Mouse (Mus musculus) heart, postnatal 36 days (tissue): Measurements from ENCODE around the gene Dph1. TPM values are rescaled to one million over a fixed set of nuclear protein-coding genes. Genes with fewer than 3 reads are reported as not detected.
A peak's percentile ranks its signal among the peaks of the same experiment; 100 is the strongest.
"Not testable (repeated sequence)": the region's sequence is repeated elsewhere in the genome, so short reads cannot be mapped to it uniquely, and the experiment has no call there.

Experiments
- DNase-seq, 2 experiments: peaks; one replicate each; pipeline ENCODE4 v3.0.0; 2021 to 2022
- intact Hi-C: fragments of 180-260 bp; cut with DNase I; formaldehyde crosslinking; loops from one replicate; pipeline ENCODE4 v1.15.1; 2025
- total RNA-seq, 2 experiments: library from RNA; stranded (reverse); gene quantifications; 2 replicates each; pipeline ENCODE4 v1.2.3; 2021

The Dph1 gene
- total RNA-seq, 2 experiments from 2014 or later: 9.0 to 9.7 TPM

- intact Hi-C loops: loop anchor here (1.0 to 5.0 kb wide), 3 partner anchors 113 to 274 kb away; partner anchors contain the start of gene Wdr81
- DNase-seq: peak; percentile 86 to 90
Observed at GRCm38 (mm10) chr11:75178672-75179208, 12.3 kb downstream of the Dph1 start, which contains the start of gene Ovca2. TSS of gene Ovca2 (minus strand) at chr11:75178835.

GRCm38 (mm10) chr11:75178011-75178410 is 13.0 kb downstream of the Dph1 start:
- DNase-seq: no peak

DNA sequence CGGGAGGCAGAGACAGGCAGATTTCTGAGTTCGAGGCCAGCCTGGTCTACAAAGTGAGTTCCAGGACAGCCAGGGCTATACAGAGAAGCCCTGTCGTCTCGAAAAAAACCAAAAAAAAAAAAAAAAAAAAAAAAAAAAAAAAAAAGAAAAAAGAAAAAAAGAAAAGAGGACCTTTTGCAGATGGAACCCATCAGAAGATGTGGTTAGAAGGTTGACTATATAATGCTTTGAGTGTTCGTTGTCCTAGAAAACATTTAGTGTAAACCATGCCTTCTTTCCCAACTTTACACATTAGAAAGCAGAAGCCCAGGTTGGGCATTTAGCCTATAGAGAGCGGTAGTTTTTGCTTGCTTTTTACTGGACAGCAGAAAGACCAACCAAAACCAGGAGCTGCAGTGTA is 16.5 kb downstream of the Dph1 start:
- DNase-seq, intact Hi-C loops: not testable (repeated sequence)

More at GRCm38 (mm10) chr11:75178011-75178410, 13.0 kb downstream of the Dph1 start:
- intact Hi-C loops: loop anchor here (5.0 kb wide), 2 partner anchors 229 to 274 kb away; partner anchors contain the start of gene Wdr81

- intact Hi-C loops: no loop called here
- DNase-seq: no peak
Observed at GRCm38 (mm10) chr11:75173799-75174165, 17.3 kb downstream of the Dph1 start.

DNA sequence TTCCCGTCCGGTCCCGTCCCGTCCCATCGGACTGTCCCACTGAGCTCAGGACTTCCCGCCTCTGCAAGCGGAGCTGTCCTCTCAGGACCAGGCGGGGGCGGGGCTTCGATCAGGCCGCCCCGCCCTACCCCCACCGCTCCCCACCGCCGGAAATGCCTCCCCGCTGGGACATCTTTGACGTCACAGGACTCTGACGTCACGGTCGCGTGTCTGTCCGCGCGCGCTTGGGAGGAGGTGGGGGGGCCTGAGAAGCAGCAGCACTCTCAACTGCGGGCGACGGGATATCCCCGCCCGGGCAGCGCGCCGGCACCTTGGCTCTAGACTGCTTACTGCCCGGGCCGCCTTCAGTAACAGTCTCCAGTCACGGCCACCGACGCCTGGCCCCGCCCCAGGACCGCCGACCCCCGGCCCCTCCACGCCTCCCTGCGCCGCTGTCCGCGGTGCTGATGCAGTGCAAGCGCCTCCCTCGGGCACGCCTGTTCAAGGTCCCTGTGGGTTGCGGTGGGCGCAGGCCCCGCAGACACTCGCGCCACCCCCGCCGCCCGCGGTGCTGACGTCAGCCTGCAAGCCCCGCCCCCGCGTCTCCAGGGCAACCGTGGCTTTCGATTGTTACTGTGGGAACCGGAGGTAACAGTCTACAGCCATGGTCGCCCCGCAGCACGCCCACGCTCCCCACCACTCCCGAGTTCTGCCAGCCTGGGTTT is 17.8 kb downstream of the Dph1 start:
- peak; percentile 82 to 85 for DNase-seq
- intact Hi-C loops: no loop called here

DNA sequence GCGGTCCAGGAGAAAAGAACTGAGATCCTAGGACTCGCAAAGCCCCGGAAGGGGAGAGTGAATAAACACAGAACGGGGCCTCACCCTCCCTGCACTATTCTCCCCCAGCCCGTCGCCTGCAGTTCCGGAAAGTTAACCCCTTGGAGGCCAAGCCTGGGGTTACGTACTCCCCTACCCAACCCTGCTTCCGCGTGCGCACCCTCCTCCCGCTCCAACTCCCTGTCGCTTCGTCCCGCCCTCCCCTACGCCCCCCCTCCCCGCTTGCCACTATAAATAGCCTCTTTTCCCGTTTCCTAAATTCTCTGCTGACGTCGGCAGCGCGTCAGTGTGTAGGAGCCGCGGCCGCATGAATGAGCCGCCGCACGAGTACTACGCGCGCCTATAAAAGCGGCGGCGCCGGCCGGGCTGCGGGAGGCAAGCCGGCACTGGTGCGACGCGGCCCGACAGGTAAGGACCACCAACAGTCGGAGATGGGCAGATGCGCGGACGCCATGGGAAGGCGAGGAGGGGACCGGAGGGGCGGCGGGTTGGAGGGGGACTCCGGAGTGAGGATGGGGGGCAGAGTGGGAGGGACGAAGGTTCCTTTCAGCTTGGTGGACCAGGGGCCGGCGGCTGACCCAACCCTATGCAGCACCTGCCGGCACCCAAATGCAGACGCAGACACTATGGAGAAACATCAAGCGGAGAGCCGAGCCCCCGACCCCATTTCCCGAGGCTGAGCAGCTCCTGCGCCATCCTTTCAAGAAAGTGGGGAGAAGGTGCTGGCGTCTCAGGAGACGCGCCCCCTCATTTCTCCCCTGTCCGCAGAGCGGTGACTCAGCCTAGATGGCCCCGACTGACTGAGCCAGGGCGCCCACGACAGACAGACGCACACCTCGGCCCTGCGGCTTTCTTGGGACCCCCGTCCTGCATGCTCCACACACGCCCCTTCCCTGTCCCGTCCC is 18.6 kb downstream of the Dph1 start:
- no peak for DNase-seq
- intact Hi-C loops: no loop called here

GRCm38 (mm10) chr11:75171186-75171865 is 19.7 kb downstream of the Dph1 start:
- DNase-seq: no peak
- intact Hi-C loops: no loop called here

DNA sequence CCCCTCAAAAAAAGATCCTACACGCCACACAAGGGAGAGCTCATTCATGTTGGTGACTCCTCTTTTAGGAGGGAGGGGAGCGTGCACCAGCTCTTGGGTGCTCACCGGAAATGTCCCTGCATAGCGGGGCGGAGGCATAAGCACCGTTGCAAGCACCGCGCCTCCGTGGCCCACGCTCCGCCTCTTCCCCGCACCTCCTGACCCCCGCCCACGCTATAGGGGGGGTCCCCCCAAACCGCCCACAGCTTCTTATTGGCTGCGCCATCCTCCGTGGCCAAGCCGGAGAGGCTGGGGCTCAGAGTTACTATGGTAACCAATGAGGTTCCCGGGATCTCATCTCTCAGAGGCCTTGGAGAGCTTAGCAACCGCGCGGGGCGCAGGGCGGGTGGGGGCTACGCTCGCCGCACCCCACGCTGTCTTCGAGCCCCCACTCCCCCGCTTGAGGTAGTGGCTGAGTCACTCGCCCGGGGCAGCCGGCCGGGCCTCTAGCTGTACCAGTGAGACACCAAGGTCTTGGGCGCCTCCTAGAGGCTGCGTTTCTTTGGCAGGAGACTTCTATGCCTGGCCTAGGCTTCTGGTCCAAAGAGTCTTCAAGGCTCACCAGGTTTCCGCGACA is 20.8 kb downstream of the Dph1 start:
- DNase-seq: peak; percentile 95 to 96
- intact Hi-C loops: no loop called here

DNA sequence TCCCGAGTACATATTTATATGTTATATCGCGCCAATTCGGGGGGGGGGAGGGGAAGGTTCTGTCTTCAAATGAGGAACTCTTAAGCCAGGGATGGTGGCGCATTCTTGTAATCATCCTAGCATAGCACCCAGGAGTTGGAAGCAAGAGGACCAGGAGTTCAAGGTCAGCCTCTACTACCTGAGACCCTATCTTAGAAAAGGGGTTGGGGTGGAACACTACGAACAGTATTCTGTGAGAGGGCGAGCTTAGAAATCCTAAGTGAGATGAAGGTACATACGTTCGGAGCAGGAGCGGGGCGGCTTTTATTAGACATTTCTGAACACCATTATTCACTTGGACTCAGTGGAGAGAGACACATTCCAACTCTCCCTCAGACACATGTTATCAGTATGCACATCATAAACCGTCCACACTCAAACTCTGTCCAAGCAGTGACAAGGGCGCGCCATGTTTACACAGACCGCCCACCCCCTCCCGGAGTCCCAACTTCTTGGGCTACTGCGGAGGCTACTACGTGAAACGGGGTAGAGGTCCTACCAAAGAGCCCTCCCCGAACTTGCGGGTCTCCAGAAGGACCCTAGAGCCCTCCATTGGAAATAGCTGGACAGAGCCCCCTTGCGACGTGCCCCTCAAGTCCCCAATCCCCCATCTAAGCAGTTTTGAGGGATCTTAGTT is 21.5 kb downstream of the Dph1 start, which contains the start of gene Hic1:
Hic1 (minus strand) TSS at position 115 of the 676 bp plus-strand sequence.
- DNase-seq: no peak
- intact Hi-C loops: loop anchor here (1.0 to 5.0 kb wide), 4 partner anchors 188 to 342 kb away; partner anchors contain the start of genes Smg6 and Srr

DNA sequence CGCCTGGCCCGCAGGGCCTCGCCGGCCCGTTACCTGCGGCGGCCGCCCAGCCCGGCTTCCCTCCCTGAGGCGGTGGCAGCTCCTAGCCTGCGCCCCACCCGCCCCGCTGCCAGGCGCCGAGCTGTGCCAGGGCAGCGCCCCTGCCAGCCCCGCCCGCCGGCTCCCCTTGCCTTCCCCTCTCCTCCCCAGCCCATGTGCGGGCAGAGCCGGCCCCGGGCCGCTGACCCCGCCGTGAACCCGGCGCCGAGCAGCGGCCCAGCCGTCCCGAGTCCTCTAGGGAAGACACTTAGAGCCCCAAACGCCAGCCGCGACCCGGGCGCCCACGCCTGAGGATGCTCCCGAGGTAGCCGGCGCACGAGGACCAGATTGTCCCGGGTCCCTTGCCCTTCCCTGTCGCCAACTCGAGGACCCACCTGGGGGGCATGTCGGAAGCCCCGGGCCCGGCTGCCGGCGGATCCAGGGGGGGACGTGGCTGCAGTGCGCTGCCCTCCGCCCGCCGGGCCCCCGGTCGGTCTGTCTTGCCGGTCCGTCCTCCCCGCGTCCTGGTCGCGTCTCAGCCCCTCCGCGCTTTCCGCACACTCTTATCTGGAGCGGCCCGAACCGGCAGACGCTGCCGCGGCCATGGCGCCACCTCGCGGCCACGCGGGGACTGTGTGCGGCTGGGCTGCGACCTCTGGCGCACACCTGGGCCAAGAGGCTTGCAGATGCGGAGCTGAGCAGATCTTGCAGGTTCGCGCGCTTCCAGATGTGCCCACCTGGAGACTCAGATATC is 22.3 kb downstream of the Dph1 start:
- intact Hi-C loops: loop anchor here (1.0 to 5.0 kb wide), 4 partner anchors 187 to 341 kb away; partner anchors contain the start of genes Smg6 and Srr
- peak; percentile 91 to 93 for DNase-seq

DNA sequence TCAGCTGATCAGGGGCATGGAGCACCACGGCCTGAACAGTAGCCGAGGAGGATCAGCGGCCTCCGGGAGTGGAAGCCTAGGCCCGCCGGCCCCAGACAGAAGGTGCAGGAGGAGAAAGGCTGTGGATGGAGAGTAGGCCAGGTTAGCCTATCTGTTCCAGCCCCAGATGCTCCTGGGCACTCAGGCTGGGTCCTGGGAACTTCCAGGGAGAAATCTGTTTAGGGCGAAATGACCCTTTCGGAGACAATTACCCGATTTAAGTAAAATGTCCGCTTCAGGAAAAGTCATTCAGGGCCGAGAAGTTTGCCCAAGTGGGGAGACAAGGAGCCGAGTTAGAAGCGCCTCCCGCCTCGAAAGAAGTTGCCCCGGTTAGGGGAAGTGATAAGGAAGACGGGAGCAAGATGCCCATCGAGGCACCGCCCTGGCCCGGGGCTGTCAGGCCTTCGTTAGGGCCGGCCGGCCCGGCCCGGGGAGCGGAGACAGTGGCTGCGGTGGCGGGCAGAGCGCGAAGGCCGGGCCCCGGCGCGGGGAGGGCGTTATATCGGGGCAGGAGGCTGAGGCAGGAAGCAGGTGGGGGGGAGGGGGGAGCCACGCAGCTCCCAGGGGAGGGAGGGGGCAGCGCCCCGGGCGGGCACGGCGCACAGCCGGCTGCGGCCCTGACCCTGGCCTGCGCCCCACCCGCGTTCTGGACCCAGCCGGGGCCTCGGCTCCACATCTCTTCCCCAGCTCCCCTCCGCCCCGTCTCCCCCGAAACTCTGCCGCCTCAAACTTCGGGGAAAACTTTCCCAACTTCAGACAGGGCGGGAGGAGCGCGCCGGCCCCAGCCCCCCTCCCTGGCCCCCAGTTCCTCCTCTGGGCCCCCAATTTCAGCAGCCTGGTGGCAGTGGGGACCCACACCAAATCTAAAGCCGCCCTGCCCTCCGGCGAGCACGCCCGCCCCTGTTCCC is 23.1 kb downstream of the Dph1 start:
- DNase-seq: peak; percentile 72 to 79
- intact Hi-C loops: loop anchor here (5.0 kb wide), 2 partner anchors 241 to 341 kb away; partner anchors contain the start of genes Smg6 and Srr

GRCm38 (mm10) chr11:75166861-75167642 is 24.0 kb downstream of the Dph1 start:
- intact Hi-C loops: loop anchor here (5.0 kb wide), 2 partner anchors 240 to 340 kb away; partner anchors contain the start of genes Smg6 and Srr
- peak in 1 of 2 experiments; percentile 81 for DNase-seq

- intact Hi-C loops: loop anchor here (5.0 kb wide), 2 partner anchors 239 to 339 kb away; partner anchors contain the start of genes Smg6 and Srr
- peak in 1 of 2 experiments; percentile 76 for DNase-seq
Observed at GRCm38 (mm10) chr11:75166193-75166842, 24.7 kb downstream of the Dph1 start.

GRCm38 (mm10) chr11:75165441-75166192 is 25.4 kb downstream of the Dph1 start:
- intact Hi-C loops: loop anchor here (1.0 to 5.0 kb wide), 6 partner anchors 31 to 338 kb away; partner anchors contain the start of genes Smg6 and Srr
- DNase-seq: peak; percentile 92 to 93

DNA sequence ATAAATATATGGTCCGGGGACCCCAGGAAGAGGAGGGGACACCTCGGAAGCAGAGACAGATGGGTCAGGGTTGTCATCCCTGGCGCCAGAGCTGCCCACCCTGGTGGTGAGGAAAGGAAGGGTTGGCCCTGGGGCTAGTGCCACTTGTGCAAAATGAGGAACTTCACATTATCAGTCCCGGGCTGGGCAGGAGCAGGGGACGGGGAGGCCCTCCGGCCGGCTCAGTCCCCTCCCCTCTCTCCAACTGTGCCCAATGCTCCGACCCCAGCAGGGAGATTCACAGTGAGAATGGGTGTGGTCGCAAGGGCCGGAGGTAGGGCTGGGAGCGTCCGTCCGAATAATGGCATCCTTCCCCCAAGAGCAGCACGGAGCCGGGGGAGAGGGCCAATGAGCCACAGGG is 26.3 kb downstream of the Dph1 start:
- peak in 1 of 2 experiments; percentile 56 for DNase-seq
- intact Hi-C loops: loop anchor here (1.0 to 5.0 kb wide), 6 partner anchors 30 to 337 kb away; partner anchors contain the start of genes Smg6 and Srr
